12 mouse cellular contexts compared by ENCODE assay signal in the genomic region with DNA sequence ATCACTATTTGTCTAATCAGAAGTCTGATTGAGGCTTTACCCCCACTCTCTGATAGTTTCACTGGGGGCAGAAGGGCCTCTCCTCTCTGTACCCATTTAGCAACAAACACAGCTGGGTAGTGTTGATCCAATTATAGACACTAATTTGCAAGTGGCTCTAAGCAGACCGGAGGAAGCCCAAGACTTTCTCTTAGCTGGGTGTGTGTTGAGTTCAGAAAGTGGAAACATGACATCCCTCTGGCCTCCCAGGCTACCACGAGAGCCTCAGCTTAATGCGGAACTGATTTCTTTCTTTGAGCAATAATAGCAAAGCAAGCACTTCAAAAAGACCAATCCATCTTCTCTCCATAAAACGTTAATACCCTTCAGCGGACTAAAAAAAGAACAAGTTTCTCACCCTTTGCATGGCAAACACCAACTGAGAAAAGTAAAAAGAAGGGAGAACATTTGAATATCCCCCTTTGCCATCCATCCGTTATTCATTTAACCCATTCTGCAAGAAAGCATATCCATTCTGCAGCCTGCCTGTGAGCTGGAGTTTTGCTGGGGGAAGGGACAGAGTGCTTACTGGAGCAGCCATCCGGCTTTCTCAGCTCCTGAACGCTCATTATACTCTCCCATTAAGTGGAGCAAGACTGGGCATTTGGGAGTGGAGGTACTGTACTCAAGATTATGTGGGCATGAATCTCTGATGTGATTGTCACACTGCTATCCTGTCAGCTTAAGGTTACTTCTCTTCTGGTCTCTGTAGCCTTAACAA.
A peak's percentile ranks its signal among the peaks of the same experiment; 100 is the strongest.
DNase-seq lines count a peak whose midpoint lies in the region; ATAC-seq lines count a peak whose summit lies in the region.
"Had no signal": no experiment of that assay in that cellular context is flagged by ENCODE, and none has a peak within 500 bp of the region (broad histone marks: within the 10 kb centered on the region; RNA-seq: fewer than 3 reads in every experiment).

No protein-coding gene starts in this region.

- intact Hi-C loops in left cerebral cortex, postnatal 36 days (cut with DNase I), result no loop called here

- no peak overlapping the region for H3K27ac ChIP-seq in forebrain, embryonic 16.5 days (ENCODE audit: low read length)
- H3K27ac ChIP-seq in midbrain, embryonic 12.5 days (replicated peaks), result peak overlapping the region; percentile 22; the same call in 1 of the 2 replicates
- no peak overlapping the region for H3K27ac ChIP-seq in limb, embryonic 10.5 days
- H3K27ac ChIP-seq: layer of hippocampus, adult 2 months; limb, embryonic 15.5 days; stomach, embryonic 15.5 days had no signal

- H3K4me1 ChIP-seq in forebrain, embryonic 16.5 days (replicated peaks; ENCODE audit: control insufficient read depth, insufficient read depth, low read length), result peaks cover 10% of the 10 kb centered on the region
- H3K4me1 ChIP-seq in midbrain, embryonic 12.5 days, result peaks cover 25% of the 10 kb centered on the region
- H3K4me1 ChIP-seq in limb, embryonic 10.5 days, result peaks cover 16% of the 10 kb centered on the region
- H3K4me1 ChIP-seq: stomach, embryonic 15.5 days had no signal

- H3K36me3 ChIP-seq in forebrain, embryonic 16.5 days (ENCODE audit: control insufficient read depth, insufficient read depth), result no peaks in the 10 kb centered on the region
- no peaks in the 10 kb centered on the region for H3K36me3 ChIP-seq in midbrain, embryonic 12.5 days
- H3K36me3 ChIP-seq in splenic B cell, adult 2 months (ENCODE audit: control insufficient read depth, insufficient read depth, low read length, poor library complexity, severe bottlenecking), result no peaks in the 10 kb centered on the region
- no peaks in the 10 kb centered on the region for H3K36me3 ChIP-seq in limb, embryonic 10.5 days
- H3K36me3 ChIP-seq: limb, embryonic 15.5 days; stomach, embryonic 15.5 days had no signal

- ATAC-seq in forebrain, embryonic 16.5 days, result peak; percentile 55
- peak; percentile 88 for ATAC-seq in midbrain, embryonic 12.5 days (ENCODE audit: low FRiP score, low read depth)

- no peak overlapping the region for H3K9ac ChIP-seq in forebrain, embryonic 16.5 days (replicated peaks; ENCODE audit: low read depth, low read length)
- H3K9ac ChIP-seq in midbrain, embryonic 12.5 days (replicated peaks), result no peak overlapping the region
- H3K9ac ChIP-seq: limb, embryonic 15.5 days; stomach, embryonic 15.5 days had no signal

- no peaks in the 10 kb centered on the region for H3K27me3 ChIP-seq in forebrain, embryonic 16.5 days (replicated peaks; ENCODE audit: control insufficient read depth, insufficient read depth, low read length)
- peaks cover 40% of the 10 kb centered on the region for H3K27me3 ChIP-seq in midbrain, embryonic 12.5 days
- H3K27me3 ChIP-seq in splenic B cell, adult 2 months (ENCODE audit: control insufficient read depth, insufficient read depth, low read length, poor library complexity, severe bottlenecking), result no peaks in the 10 kb centered on the region
- no peaks in the 10 kb centered on the region for H3K27me3 ChIP-seq in limb, embryonic 10.5 days (ENCODE audit: low read depth, poor library complexity, severe bottlenecking)
- H3K27me3 ChIP-seq: limb, embryonic 15.5 days; stomach, embryonic 15.5 days had no signal

- DNase-seq in spleen, postnatal 36 days (ENCODE audit: low spot score in 2 of 2), result peak; percentile 11 to 31
- DNase-seq in spleen, adult 12 weeks (ENCODE audit: low spot score), result no peak
- peak; percentile 31 for DNase-seq in splenic B cell, adult 2 months (ENCODE audit: low read depth, low spot score)
- no peak for DNase-seq in MN1 (ENCODE audit: low spot score)
- DNase-seq in left cerebral cortex, postnatal 36 days (ENCODE audit: low spot score in 2 of 2), result no peak
- no peak for DNase-seq in limb, embryonic 10.5 days (ENCODE audit: low spot score)
- DNase-seq: lung, postnatal 14 days had no signal

- no peaks in the 10 kb centered on the region for H3K9me3 ChIP-seq in forebrain, embryonic 16.5 days (ENCODE audit: control insufficient read depth, low read length)
- H3K9me3 ChIP-seq in midbrain, embryonic 12.5 days, result no peaks in the 10 kb centered on the region
- no peaks in the 10 kb centered on the region for H3K9me3 ChIP-seq in limb, embryonic 10.5 days (replicated peaks)
- H3K9me3 ChIP-seq: limb, embryonic 15.5 days; stomach, embryonic 15.5 days had no signal

- no peak overlapping the region for H3K4me2 ChIP-seq in forebrain, embryonic 16.5 days (ENCODE audit: low read length)
- H3K4me2 ChIP-seq in midbrain, embryonic 12.5 days (replicated peaks), result peak overlapping the region; percentile 10; the same call in 1 of the 2 replicates
- H3K4me2 ChIP-seq: limb, embryonic 15.5 days; stomach, embryonic 15.5 days had no signal

- WGBS in forebrain, embryonic 16.5 days, result 2% methylated on average over 8 of the region's 8 CpGs
- 3% methylated on average over 8 of the region's 8 CpGs for WGBS in midbrain, embryonic 12.5 days
- 10% methylated on average over 8 of the region's 8 CpGs for WGBS in limb, embryonic 10.5 days

- no peak overlapping the region for H3K4me3 ChIP-seq in forebrain, embryonic 16.5 days (replicated peaks; ENCODE audit: low read length)
- H3K4me3 ChIP-seq in midbrain, embryonic 12.5 days, result no peak overlapping the region
- H3K4me3 ChIP-seq in limb, embryonic 10.5 days, result no peak overlapping the region
- H3K4me3 ChIP-seq: layer of hippocampus, adult 2 months; limb, embryonic 15.5 days; stomach, embryonic 15.5 days had no signal

Comparison
In these comparisons a context has a peak if more than half of its experiments do, and no peak if none do; other contexts are left out.
1. DNase-seq: peak in spleen, postnatal 36 days (2 of 2) and splenic B cell, adult 2 months (single experiment); none in spleen, adult 12 weeks (single experiment), MN1 (single experiment), left cerebral cortex, postnatal 36 days (0 of 2) and limb, embryonic 10.5 days (single experiment).